Mouse (Mus musculus) left cerebral cortex, postnatal 4 days (tissue): ENCODE data around the gene Polr2i. TPM values are rescaled to one million over a fixed set of nuclear protein-coding genes. Genes with fewer than 3 reads are reported as not detected.
"Not testable (repeated sequence)": the region's sequence is repeated elsewhere in the genome, so short reads cannot be mapped to it uniquely, and the experiment has no call there.

Experiments
- DNase-seq: peaks from one replicate; pipeline ENCODE4 v3.0.0-alpha.2; 2022
- intact Hi-C: fragments of 180-260 bp; cut with DNase I; formaldehyde crosslinking; loops from one replicate; pipeline ENCODE4 v1.15.1; 2025
- total RNA-seq, 2 experiments: library from RNA; stranded (reverse); gene quantifications; 2 replicates each; pipeline ENCODE4 v1.2.3; 2021

The Polr2i gene
- total RNA-seq, 2 experiments from 2014 or later = 94.9 to 96.9 TPM

- intact Hi-C loops = no loop called here
- no peak for DNase-seq
Observed at GRCm38 (mm10) chr7:30202895-30203690, 28.7 kb upstream of the Polr2i start.

GRCm38 (mm10) chr7:30204380-30204779 is 27.4 kb upstream of the Polr2i start:
- intact Hi-C loops = no loop called here
- no peak for DNase-seq

GRCm38 (mm10) chr7:30205383-30205782 is 26.4 kb upstream of the Polr2i start:
- intact Hi-C loops = no loop called here
- DNase-seq = peak; percentile 69

- intact Hi-C loops, DNase-seq: not testable (repeated sequence)
Observed at GRCm38 (mm10) chr7:30206364-30206763, 25.4 kb upstream of the Polr2i start.

GRCm38 (mm10) chr7:30211025-30211424 is 20.7 kb upstream of the Polr2i start:
- DNase-seq = no peak
- intact Hi-C loops = no loop called here

- no peak for DNase-seq
- intact Hi-C loops = no loop called here
Observed at GRCm38 (mm10) chr7:30213881-30214280, 17.9 kb upstream of the Polr2i start.

DNA sequence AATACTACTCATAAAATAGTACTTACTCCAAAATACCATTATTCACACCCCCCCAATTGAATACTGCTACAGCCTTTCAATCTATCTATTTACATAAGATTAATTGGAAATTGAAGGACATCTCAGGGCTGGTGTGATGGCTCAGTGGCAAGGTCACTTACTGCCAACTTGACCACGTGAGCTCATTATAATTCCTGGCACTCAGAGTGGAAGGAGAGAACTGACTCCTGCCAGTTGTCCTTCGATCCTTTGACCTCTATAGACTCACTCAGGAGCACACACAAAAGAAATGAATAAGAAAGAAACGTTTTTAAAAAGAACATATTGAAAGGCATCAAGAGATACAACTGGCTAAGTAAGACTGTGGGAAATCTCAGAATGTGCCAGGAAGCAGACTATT is 15.9 kb upstream of the Polr2i start:
- no peak for DNase-seq
- intact Hi-C loops = loop anchor here (5.0 kb wide), 1 partner anchor 34 kb away; the partner anchor contains the start of gene Cox7a1

DNA sequence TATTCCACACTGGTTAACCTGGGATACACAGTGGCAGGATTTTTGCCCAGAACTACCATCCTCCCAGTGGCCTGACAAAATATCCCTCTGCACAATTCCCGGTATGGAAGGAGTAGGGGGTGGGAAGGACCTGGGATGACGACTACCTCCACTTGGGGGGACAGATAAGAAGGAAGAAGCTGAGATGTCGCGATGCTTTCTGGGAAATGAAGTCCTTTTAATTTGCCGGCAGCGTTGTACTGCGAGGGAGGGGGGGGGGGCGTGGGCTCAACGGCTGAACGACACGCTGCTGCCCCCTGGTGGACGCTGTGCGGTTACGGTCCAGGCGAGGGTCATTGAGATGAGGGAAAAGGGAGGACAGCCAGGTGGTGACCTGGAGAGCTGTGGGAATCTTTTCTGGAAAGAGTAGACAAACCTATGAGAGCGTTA is 15.0 kb upstream of the Polr2i start:
- intact Hi-C loops = loop anchor here (5.0 kb wide), 1 partner anchor 34 kb away; the partner anchor contains the start of gene Cox7a1
- DNase-seq = peak; percentile 85

- intact Hi-C loops = loop anchor here (5.0 kb wide), 1 partner anchor 35 kb away; the partner anchor contains the start of gene Cox7a1
Observed at GRCm38 (mm10) chr7:30217277-30217676, 14.5 kb upstream of the Polr2i start.

DNA sequence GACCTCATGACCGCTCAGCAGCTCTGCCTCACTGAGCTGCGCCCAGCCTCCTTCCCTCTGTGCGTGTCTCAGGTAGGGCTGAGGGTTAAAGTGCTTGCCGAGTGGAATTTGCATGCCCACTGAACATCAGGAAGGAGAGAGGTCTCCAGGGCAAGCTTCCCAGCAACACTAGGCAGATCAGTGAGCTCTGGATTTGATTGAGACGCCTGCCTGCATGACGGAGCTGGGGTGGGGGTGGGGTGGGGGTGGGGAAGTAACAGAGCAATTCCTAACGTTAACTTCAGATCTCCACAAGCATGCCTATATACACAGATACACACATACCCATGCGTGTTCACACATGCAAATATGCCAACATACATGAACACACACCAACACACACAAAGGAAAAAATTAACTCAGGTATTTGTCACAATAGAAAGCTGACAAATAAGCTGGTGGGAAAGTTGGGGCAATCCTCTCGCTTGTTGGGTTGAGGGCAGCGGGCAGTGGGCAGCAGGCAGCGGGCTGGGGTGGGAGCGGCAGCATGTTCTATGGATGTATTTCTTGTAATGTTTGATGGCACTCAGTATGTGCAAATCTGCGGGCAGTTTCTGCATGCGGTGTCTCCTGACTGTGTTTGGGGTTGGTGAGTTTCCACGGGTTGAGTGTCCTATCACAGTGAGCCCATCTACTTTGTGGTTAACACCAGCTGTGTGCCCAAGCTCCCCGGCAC is 12.3 kb upstream of the Polr2i start:
- DNase-seq = peak; percentile 40
- intact Hi-C loops = loop anchor here (5.0 kb wide), 1 partner anchor 37 kb away; the partner anchor contains the start of gene Cox7a1

More at GRCm38 (mm10) chr7:30217277-30217676, 14.5 kb upstream of the Polr2i start:
- no peak for DNase-seq

DNA sequence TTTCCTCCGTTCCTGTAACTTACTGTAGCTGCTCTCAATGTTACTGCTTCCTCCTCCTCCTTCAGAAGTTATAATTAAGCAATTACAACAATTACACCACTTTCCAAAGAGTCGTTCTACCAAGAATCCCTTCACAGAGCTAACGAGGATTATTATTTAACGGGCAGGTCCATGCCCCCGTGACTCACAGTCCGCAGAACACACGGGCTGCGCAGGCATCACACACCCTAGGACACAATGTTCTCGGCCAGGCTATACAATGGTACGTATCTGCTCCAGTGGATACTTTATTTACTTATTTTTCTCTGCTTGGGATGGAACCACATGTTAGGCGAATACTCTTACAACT is 11.8 kb upstream of the Polr2i start:
- intact Hi-C loops = no loop called here
- no peak for DNase-seq

DNA sequence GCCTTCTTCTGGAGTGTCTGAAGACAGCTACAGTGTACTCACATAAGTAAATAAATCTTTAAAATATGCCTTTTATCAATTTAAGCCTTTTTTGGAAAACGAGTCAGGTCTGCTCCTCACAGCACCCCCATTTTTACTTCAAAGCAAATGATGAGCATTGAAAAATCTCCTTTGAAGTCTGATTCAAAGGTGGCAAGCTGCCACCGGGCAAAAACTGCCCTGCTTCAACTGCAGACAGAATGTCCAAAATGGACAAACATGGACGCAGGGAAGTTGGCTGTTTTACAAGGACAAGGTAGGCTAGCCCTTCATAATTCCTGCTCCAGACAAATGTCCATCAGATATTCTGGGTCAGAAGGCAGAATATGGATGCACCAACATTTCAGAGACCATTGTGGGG is 10.3 kb upstream of the Polr2i start:
- intact Hi-C loops = no loop called here
- no peak for DNase-seq

DNA sequence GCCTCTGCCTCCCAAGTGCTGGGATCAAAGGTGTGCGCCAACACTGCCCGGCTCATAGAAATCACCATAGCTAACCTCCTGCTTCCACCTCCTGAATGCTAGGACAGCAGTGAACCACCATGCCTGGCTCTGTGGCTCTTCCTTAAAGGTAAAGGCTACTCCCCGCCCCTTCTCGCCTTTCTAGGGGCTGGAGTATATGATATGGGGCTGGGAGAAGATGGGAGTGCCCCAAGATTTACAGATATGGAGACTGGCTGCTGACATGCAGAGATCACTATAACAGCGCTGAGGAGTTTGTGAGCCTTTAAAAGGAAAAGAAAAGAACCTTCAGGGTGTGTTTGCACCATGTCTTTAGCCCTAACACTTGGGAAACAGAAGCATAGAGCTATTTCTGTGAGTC is 9.5 kb upstream of the Polr2i start:
- intact Hi-C loops = no loop called here
- no peak for DNase-seq

DNA sequence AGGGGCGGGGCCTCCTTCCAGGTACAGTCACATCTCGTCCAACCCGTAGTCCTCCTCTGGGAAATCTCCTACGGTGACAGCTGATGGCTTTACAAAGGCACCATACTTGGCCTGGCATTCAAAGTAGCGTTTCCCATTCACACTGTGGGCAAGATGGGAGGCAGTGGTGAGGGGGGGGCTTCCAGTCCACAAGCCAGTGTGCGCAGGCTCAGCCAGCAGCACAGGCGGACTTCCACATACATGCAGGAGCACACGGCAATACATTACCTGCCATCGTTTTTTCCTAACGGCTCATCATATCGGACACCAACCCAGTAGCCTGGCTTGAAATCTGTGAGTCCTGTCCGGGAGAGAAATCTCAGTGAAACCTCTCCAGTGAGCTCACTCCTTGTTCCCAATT is 7.5 kb upstream of the Polr2i start:
- intact Hi-C loops = no loop called here
- DNase-seq = no peak

DNA sequence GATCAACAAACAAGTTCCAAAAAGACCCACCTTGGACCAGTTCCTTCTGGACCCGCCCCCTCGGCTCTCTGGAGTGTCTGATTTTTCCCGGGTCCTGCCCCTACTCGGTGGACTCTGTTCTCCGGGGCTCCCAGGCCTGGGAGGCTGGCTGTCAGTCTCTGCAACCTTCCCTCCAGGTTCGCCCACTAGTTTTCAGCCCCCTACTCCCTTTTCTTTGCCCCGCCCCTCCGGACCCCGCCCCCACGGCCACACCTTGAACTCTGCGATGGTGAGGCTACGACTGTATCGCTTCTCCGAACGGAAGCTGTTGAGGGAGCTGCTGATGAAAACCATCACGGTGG is 450 bp upstream of the Polr2i start:
- intact Hi-C loops = no loop called here
- DNase-seq = no peak

DNA sequence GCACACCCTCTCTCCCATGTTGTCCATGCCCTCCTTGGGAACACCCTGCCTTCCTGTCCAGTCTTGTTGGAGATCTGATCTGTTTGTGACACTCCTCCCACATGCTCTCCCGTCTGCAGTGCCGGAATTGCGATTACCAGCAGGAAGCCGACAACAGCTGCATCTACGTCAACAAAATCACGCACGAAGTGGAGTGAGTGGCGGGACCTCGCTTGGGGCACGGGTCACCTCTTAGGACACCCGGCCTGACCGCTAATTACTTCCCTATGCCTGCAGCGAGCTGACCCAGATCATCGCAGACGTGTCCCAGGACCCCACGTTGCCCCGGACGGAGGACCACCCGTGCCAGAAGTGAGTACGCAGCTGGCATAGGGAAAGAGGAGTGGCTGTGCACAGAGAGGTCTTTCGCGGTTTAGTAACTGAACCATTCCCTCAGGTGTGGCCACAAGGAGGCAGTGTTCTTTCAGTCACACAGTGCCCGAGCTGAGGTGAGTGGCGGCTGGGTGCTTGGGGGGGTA is 942 bp downstream of the Polr2i start:
- intact Hi-C loops = no loop called here
- DNase-seq = peak; percentile 71

DNA sequence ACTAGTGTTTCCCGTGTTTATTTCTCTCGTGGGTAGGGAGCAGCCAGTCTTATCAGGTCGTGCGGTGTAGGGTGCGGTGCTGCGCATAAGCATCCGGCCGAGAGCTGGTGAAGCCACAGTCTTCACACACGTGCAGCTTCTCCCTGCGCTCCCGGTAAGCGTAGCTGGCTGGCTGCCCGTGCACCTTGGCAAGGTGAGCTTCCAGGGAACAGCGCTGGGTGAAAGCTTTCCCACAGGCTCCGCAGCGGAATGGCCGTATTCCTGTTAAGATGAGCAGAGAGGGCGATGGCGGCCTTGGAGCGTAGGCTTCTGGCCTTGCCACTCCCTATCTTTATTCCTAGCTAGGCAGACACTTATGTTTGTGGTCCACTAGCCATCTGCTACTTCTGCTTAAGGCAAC is 1.6 kb downstream of the Polr2i start:
- intact Hi-C loops = no loop called here
- peak; percentile 29 for DNase-seq

DNA sequence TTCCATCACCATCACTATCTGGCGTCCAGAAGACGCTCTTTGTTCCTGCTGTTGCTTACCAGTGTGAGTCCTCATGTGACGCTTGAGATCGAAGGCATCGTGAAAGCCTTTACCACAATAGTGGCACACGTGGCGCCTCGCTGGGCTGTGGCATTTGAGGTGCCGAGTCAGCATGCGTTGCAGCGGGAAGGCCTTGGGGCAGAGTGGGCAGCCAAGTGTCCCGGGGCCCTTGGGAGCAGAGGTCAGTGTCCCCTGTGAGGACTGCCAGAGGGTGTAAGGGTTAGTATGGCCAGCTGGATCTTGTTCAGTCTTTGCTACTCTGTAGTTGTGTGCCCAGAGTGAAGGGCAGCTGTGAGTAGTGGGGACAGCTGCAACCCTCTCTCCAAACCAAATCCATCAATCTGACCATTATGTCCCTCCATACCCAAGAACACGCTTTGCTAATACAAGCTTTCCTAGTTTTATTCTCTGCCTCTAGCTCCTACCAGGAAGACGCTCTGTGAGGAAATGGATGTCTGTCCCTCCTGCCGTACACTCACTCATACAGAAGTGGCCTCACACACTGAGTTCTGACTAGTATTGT is 2.6 kb downstream of the Polr2i start:
- no peak for DNase-seq
- intact Hi-C loops = no loop called here

DNA sequence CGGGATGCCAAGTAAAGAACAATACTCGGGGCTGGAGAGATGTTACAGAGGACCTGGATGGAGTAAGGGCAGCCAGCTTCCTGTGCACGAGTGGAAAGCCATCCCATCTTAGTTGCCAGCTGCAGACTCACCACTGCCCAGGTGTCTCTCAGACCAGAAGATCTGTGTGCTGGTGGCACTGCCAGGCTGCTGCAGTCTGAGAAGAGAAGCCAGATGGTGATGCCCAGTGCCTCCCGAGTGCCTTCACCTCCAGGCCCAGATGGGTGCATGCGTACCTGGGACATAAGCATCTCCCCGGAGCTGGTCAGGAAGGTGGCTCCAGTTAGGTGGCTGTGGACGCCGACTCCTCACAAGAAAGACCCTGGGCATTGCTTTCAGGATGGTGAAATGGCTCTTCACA is 3.3 kb downstream of the Polr2i start:
- intact Hi-C loops = no loop called here
- DNase-seq = no peak

DNA sequence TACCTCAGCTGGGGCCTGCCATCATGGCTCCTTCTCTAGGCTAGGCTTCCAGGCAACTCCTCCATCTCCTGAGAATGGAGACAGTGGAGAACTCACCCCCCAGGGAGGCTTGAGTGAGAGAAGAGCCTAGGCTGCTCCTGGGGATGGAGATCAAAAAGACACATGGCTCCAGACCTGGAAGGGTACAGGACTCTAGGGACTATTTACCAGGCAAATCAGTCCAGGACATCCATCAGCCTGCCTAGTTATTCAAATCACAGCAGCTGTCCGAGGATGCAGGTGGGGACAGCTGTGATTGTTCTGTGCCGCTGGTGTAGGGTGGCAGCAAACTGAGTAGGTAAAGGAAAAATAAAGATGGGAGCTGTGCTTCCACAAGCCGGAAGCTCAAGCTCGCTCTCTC is 3.9 kb downstream of the Polr2i start, which contains the start of gene Ovol3:
TSS of gene Ovol3 (minus strand) at position 101 of the 400 bp plus-strand sequence.
- intact Hi-C loops = no loop called here
- DNase-seq = no peak

DNA sequence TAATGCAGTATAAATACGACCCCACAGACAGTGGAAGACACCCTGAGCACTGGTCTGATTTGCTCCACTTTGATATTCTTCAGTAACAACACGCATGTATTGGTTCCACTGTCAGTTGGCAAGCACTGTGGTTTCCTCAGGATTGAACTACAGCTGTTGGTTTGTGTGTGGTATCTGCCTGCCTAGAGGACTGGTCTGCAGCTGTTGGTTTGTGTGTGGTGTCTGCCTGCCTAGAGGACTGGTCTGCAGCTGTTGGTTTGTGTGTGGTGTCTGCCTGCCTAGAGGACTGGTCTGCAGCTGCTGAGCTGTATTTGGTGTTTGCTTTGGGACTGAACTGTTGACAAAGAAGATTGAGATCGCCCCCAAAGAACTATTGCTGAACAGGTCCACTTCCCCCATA is 5.6 kb downstream of the Polr2i start:
- intact Hi-C loops, DNase-seq: not testable (repeated sequence)
